Mouse (Mus musculus): ENCODE results near the gene Aoc3.
"Not testable (repeated sequence)": the region's sequence is repeated elsewhere in the genome, so short reads cannot be mapped to it uniquely, and the experiment has no call there.

Gene Aoc3

DNA sequence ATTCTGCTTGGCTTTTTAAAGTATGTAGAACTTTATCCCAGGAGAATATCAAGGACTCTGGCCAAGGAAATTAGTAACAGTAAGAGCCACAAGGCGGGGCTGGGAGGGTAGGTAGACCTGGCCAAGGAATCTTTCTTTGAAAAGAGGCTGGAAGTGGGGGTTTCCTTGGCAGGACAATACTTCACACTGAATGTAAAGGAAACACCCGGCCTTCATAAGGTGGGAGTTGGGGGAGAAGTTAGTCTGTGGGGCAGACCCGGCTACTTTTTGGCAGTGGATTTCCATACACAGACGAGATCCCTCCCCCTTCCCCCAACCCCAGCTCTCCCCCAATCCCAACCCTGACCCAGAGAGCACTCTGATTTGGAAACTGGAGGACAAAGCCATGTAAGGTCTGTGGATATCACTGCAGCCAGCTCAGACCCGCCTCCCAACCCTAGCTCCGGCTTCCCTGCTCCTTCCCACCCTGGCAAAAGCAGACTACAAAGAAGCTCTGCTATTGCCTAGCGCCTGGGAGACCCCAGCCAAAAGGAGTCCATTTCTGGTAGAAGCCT is at the start of gene Aoc3:
Gene Aoc3 (plus strand): TSS at position 235 of the 554 bp plus-strand sequence.
- DNase-seq (ENCODE audit: low spot score): no peak

DNA sequence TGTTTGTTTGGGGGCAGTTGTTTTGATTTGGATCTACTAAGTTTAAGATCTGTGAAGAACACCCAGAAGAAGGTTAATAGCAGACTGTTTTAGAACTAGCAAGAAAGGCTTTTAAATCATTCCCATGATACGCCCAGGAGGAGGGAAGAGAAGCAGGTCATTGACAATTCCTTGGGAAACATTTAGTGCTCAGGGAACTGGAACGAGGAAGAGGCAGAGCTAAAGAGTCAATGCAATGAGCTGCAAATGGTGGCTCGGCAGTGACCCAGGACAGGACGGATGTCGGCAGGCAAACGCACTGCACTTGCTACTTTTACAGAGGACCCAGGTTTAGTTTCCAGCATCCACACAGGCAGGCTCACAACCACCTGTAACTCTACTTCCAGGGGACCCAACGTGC is 49.6 kb upstream of the Aoc3 start:
- DNase-seq (ENCODE audit: low spot score): no peak

DNA sequence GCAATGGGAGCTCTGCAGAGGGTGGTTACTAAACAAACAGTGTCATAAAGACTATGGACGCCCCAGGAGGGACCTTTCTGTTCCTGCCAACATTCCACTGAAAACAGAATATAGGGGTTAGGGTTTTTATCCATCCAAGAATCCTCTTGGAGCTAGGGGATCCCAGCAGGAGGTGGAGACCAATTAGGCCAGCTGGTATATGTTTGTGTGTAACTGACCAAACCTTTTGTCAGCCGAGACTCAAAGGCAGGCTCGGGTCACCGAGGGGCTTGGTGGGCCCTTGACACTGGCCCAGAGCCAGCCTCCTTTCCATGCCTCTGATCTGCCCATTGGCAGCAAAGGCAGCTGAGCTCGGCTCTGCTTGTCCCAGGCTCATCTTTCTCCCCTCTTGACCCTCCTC is 47.5 kb upstream of the Aoc3 start:
- DNase-seq (ENCODE audit: low spot score): peak; percentile 58

DNA sequence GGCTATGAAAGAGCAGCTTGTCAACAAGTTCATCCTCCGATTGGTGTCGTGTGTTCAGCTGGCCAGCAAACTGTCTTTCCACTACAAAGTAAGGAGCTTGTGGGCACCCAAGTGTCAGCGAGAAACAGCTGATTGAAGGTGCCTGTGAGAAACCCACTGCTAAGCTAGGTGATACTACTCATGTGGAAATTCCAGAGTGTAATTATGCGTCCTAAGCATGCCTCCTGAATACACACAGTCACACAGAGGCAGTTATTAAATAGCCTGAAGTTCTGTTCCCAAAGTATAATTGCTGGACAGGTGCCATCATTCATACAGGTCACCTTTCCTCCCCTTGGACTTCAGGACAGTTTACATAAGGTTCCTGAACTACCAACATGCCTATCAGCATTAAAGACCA is 46.6 kb upstream of the Aoc3 start:
- DNase-seq (ENCODE audit: low spot score): no peak

DNA sequence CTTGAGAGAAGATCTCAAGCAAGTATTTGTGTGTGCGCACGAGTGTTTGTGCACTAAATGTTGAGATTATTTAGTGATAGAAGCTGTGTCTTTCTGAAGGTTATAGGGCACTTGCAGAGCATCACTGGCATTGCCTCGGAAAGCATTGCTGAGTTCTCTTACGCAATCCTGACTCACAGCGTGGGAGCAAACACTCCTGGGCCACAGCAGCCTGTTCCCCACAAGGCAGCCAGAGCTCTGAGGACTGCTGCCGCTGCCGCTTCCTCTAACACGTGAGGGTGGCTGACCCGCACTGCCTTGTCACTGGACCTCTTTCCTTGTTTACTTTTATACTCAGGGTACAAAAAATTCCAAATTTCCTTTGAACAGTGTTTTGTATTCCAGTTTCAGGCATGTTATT is 43.1 kb upstream of the Aoc3 start:
- DNase-seq (ENCODE audit: low spot score): no peak

DNA sequence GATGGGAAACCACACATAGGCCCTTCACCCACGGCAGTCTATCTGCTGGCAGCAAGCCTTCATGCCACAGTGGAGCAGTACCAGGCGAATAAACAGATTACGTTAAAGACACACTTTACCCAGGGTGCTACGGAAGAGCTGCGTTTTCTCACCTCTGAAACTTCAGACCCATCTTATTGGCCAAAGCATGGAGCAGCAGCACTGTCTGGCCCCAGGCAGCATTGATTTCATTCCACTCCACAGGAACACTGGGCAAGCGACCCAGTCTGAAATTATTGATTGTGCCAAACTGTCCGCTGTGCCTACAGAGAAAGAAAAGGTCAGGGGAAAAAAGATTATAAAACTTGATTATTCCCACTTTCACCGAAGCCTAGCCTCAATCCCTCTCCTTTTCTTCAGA is 39.2 kb upstream of the Aoc3 start:
- no peak for DNase-seq (ENCODE audit: low spot score)

DNA sequence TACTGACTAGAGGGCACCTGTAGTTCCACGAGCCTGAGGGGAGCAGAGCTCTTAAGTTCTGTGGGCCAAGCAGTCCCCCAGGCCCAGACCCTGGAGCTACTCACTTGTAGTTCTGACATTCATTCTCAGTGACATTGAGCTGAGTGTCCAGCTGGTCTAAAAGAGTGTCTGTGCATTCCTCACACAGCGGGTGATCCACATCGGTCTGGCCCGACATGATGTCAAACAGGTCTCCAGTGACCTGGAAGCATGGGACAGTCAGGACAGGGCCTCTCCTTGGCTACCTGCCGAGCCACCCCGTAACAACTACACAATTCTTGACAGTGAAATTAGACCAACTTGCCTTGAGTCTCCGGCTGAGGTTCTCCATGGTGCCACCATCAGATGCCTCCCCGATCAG is 35.2 kb upstream of the Aoc3 start:
- peak; percentile 45 for DNase-seq (ENCODE audit: low spot score)

DNA sequence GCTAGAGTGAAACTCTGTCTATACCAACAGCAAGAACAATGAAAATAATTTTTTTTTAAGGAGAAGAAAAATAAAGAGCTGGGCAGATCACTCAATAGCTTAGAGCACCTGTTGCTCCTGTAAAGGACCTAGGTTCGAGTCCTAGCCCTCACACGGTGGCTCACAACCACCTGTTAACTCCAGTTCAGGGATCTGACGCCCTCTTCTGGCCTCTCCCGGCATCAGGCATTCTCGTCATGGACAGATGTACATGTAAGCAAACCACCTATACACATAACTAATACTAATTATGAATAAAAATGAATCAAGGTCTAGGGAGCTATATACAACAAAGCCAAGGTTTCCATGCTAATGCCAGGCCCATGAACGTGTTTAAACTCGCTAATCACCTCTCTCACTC is 29.5 kb upstream of the Aoc3 start:
- DNase-seq (ENCODE audit: low spot score): no peak

DNA sequence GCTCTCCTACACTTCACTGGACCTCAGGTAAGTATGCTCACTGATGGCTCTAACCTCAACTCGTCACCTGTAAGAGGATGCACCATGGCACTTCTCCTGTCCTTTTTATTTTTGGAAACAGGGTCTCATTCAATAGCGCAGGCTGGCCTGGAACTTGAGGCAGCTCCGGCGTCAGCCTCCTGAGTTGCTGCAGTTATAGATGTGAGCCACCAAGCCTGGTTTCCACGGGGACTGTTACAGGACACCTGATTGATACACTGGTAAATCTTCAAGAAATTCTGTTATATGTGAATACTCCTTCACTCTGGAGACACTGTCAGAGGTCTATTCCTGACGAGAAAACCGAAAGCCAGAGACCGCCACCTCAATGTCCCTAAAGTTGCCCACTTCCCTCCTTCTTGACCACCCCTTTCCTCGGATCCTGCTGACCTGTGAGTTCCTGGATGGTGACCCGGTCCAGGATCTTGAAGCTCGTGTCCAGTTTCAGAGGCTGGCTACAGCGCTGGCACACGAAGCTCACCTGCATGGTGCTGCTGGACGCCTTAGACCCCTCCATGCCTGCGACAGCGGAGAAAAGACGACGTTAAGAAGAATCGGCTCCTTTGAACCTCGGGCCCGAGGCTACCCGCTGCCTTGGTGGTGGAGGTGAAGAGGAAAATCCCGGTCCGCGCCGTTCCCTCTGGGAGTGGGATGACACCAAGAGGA is 29.0 kb upstream of the Aoc3 start:
- no peak for DNase-seq (ENCODE audit: low spot score)

DNA sequence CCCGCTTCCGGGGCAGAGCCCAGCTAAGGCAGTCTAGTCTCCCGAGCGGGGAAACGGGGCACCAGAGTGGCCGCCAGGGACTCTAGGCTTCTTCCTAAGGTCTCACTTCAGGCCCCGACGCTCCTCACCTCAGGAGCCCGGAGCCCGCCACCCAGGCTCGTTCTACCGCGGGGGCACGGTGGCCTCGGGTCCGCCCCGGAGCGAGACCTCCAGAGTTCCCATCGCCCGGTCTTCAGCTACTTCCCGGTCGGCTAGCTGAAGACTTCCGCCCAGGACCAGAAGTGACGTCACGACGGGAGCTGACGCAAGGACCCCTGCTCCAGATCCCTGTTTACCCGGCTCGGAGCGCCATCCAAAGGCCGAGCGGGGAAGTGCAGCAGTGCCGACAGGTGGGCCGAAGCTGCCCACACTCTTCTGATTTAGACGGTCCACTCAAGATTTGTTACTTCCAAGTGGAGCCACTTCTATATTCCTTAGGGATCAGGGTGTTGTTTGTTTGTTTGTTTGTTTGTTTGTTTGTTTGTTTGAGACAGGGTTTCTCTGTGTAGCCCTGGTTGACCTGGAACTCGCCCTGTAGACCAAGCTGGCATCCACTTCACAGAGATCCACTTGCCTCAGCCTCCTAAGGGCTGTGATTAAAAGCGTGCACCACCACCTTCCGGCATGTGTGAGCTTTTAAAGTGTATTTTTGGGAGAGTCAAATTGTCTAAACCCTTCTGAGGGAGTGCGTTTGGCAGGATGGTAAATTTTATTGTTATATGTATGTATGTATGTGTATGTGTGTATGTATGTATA is 28.2 kb upstream of the Aoc3 start, which contains the start of gene Becn1:
Gene Becn1 (minus strand): TSS at position 283 of the 795 bp plus-strand sequence.
- peak; percentile 98 for DNase-seq (ENCODE audit: low spot score)

DNA sequence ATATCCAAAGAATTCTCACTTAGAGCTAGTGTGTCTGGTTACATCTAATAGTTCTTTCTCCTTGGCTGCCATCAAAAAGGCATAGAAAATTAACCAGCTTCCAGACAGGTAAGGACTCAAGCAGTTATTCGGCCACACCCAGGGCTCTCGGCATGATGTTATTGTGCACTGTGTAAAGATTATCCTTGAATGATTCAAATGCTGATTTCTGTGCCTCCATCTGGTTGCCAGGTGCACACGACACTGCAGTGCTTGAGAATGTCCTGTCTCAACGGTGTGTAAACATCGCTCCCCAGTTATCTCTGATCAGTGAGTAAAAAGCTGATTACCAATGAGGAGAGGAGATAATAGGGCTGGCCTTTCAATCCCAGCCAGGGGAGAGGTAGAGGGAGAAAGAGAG is 22.7 kb upstream of the Aoc3 start:
- DNase-seq (ENCODE audit: low spot score): no peak

DNA sequence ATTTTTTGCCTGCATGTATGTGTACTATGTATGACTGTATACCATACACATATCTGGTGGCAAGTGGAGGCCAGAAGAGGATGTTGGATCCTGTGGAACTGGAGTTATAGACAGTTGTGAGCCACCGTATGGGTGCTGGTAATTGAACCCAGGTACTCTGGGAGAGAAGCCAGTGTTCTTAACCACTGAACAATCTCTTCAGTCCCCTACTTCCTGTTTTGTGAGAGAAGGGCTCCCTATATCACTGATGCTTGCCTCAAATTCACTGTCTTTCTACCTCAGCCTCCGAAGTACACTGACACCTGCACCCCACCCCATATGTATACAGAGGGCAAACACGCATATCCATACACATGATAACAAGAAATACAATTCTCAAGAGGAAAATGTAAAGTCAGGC is 19.3 kb upstream of the Aoc3 start:
- no peak for DNase-seq (ENCODE audit: low spot score)

DNA sequence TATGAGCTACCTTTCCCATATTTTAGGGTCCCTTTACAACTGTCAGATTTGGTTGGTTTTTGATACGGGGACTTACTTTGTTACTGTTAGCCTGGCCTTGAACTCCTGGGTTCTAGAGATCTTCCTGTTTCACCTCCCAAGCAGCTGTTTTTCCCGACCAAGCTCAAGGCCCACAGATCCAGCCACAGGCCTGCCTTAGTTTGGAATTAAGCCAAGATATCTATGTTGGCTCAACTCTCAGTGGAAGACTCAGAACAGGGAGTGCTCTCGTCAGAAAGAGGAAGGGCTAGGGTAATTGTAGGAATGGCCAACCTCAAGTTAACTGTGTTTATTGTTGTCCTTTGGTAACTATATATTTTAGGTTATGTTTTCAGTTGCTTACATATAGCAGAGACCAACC is 18.3 kb upstream of the Aoc3 start:
- DNase-seq (ENCODE audit: low spot score): no peak

DNA sequence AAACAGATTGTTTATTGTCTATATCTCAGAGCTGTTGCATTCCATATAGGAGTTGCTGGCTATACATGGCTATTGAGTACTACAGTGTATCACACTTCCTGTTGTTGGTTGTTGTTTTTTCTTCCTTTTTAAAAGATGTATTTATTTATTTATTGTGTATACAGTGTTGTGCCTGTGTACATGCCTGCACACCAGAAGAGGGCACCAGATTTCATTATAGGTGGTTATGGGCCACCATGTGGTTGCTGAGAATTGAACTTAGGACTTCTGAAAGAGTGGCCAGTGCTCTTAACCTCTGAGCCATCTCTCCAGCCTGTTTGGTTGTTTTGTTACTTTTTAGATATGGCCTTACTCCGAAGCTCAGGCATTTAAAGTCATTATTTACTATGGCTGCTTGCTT is 15.8 kb upstream of the Aoc3 start:
- DNase-seq (ENCODE audit: low spot score): no peak

DNA sequence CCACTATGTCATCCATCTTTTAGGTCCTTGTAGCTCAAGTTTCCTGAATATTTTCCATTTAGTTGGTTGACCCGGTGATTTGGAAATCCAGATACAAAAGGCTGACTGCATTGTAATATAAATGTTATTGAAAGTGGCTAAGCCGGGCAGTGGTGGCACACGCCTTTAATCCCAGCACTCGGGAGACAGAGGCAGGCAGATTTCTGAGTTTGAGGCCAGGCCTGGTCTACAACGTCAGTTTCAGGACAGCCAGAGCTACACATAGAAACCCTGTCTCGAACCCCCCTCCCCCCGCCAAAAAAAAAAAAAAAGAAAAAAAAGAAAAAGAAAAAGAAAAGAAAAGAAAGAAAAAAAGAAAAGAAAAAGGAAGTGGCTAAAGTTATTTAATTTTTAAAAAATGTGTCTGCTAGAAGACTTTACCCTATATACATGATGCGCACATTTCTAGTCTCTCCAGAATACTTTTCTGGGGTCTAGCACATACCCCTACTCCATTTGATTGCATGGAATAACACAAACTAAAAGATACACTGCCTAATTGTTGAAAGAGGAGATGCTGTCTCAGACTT is 15.2 kb upstream of the Aoc3 start:
- no peak for DNase-seq (ENCODE audit: low spot score)

DNA sequence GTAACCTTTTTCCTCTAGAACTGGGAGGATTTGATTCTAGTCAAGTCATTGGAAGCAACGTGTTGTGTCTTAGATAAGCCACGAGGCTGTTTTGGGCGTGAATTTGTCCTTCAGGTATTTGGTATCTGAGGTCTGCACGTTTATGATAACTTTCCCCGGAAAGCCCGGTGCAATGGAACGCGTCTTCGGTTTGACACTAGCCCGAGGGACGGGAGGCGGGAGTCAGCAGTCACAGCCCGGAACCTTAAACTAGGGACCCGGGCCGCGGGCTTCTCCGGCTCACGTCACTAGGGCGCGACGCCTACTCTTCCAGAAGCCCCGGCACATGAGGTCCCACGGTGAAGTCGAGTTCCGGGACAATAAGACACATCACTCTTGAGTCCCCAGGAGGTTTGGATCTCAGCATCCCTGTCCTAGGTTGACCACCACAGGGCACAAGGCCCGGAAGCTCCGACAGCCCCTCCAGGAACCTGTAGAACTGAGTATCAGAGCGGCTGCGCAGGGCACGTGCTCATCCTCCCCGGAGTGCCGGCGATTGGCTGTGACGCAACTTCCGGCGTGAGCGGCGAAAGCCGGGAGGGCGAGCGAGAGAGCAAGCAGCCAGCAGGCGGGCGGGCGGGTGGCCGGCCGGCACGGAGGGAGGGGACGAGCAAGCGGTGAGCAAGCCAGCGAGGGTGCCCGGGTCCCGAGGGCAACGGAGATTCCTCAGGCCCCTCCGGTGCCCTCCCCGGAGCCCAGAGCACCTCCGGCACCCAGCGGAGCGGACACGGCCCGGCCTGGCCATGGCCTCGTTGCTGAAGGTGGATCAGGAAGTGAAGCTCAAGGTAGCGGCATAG is 14.5 kb upstream of the Aoc3 start, which contains the start of gene Psme3:
Gene Psme3 (plus strand): TSS at position 549 of the 836 bp plus-strand sequence.
- DNase-seq (ENCODE audit: low spot score): peak; percentile 91

DNA sequence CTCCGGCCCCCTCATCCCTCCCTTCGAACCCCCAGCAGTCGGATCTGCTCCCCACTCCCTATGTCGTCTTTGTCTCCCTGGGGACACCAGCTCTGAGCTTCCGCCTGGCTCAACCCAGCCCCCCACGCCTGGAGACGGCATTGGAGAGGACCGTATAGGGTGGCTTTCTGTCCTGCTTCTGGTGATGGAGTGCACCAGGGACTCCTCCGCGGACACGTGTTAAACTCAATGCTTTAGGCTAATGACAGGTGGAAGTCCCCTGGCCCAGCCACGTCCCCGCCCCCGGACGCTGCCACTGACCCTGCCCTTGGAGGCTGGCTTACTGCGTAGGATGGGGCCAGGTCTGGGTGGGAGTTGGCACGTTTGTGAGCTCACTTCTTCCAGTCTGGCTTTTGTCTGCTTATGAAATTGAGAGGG is 13.9 kb upstream of the Aoc3 start:
- peak; percentile 24 for DNase-seq (ENCODE audit: low spot score)

DNA sequence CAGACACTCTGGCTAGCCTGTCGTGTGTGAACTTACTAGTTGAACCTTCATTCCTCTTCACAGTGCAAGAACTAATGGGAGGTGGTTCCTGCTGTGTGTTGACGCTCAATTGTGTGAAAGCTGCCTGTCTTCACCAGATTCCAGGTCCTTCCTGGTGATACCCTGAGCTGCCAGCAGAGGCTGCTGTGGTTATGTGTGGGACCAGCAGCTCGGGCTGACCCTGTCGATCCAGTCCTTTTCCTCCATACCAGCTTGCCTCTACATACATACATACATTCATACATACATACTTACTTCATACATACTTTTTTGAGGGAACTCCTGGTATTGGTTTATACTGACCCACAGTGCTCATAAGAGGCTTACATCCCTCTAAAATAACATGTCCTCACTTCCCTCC is 6.8 kb upstream of the Aoc3 start:
- peak; percentile 81 for DNase-seq (ENCODE audit: low spot score)

DNA sequence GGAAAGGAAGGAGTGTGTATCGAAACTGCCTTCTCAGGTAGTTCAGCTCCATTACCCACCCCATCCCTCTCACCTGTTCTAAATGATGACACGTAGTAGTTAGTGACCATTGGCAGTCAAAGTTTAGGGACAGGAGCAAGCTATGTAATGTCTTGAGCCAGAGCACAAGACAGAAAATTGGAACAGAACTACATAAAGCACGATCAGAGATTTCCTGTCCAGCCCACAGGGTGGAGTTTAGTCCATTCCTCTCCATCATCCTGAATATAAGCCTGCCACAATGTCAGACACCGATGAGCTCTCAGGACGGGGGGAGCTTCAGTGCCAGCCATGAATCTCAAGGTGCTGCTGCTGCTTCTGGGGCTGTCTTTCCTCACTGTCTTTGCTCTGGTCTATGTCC is 5.6 kb upstream of the Aoc3 start, which contains the start of gene Aoc2:
Gene Aoc2 (plus strand): TSS at position 301 of the 400 bp plus-strand sequence.
- no peak for DNase-seq (ENCODE audit: low spot score)

DNA sequence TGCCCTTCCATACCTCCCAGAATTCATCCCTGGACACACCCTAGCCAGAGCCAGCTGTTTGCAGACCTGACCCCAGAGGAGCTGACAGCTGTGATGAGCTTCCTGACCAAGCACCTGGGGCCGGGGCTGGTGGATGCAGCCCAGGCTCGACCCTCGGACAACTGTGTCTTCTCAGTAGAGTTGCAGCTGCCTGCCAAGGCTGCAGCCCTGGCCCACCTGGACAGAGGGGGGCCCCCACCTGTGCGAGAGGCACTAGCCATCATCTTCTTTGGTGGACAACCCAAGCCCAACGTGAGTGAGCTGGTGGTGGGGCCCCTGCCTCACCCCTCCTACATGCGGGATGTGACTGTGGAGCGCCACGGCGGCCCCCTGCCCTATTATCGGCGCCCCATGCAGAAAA is 5.2 kb upstream of the Aoc3 start:
- not testable (repeated sequence) for DNase-seq (ENCODE audit: low spot score)

DNA sequence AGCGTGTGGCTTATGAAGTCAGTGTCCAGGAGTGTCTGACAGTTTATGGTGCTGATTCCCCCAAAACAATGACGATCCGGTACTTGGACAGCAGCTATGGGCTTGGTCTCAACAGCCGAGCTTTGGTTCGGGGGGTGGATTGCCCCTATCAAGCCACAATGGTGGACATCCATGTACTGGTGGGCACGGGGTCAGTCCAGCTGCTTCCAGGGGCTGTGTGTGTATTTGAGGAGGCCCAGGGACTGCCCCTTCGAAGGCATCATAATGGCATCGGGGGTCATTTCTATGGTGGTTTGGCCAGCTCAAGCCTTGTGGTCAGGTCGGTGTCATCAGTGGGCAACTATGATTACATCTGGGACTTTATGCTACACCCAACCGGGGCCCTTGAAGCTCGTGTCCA is 4.3 kb upstream of the Aoc3 start:
- no peak for DNase-seq (ENCODE audit: low spot score)

DNA sequence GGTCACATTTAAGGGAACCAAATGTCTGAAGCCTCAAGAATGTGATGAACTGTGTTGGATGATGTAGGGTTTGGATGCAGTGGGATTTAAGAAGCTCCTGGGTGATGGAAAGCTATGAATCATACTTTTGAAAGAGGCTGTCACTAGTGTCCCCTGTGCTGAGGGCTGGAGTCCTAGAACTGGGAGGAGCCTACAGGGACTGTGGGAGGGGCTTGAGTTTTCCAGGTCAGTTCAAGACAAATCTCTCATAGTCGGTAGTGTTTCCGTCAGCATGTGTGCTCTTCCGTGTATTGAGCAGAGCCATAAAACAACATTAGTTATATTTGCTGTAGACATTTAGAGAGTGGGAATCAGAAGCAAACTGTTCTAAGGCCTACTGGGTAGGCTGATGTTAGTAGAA is 3.1 kb upstream of the Aoc3 start:
- DNase-seq (ENCODE audit: low spot score): peak; percentile 23
